Mouse (Mus musculus): ENCODE measurements around the gene Rbfox2.

The Rbfox2 gene

DNA sequence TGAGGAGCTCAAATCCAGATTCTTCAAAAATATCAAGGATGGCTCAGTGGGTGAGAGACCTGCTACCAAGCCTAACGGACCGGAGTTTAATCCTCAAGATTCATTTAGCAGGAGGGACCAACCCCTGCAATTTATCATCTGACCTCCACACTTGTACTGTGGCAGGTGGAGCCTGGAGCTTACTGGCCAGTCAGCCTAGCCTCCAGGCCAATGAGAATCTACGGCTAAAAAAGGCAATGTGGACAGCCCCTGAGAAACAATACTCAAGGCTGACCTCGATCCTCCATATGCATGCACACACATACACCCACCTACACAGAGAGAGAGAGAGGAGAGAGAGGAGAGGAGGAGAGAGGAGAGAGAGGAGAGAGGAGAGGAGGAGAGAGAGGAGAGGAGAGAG, 41.5 kb downstream of the Rbfox2 start:
- ChIA-PET CTCF (interaction anchor here in 3 of 4 experiments (0.6 to 1.0 kb wide), 4 partner anchors 10 to 1183 kb away, joined by 3 to 11 read pairs (median 8); no protein-coding TSS in a partner anchor), POLR2A (interaction anchor here in 2 of 4 experiments (0.5 to 1.5 kb wide), 7 partner anchors 11 to 102 kb away, joined by 3 to 4 read pairs (median 3); partner anchors contain the start of gene Rbfox2 (in 1 of the 2))

DNA sequence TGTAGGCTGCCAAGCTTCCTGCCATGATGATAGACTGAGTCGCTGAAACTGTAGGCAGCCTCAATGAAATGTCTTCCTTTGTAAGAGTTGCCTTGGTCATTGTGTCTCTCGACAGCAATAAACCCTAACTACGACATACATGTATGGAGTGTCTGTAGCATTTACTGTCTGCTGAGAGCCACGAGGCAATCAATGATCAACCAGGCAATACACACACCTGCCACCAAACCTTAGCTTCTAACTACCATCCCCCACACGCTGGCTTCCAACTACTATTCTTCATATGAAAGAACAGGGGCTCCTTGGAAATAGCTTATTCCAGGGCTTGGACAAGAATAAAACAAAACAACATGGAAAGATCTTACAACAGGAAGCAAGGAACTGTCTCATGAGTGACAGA, 42.5 kb downstream of the Rbfox2 start:
- CTCF ChIA-PET, result interaction anchor here in 1 of 4 experiments (0.5 kb wide), 1 partner anchor 670 kb away, joined by 3 read pairs; no protein-coding TSS in a partner anchor
- POLR2A ChIA-PET, result interaction anchor here in 1 of 4 experiments (1.2 to 1.4 kb wide), 2 partner anchors 9 to 79 kb away, joined by 4 read pairs; no protein-coding TSS in a partner anchor

DNA sequence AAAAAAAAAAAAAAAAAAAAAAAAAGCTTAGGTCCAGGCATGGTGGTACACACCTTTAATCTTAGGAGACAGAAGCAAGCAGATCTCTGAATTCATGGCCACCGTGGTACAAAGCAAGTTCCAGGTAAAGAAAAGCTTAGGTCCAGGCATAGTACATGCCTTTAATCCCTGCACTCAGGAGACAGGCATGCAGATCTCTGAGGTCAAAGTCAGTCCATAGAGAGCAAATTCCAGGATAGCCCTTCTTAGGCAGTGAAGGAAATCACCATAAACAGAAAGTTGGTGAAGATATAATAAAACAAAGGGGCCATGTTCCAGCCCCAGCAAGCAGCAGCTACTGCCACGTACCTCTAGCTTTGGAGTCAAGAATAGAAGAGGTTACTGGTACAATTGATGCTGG, 44.0 kb downstream of the Rbfox2 start:
- CTCF ChIA-PET, result interaction anchor here (0.6 to 2.1 kb wide), 7 partner anchors 12 to 780 kb away, joined by 3 to 10 read pairs (median 3); no protein-coding TSS in a partner anchor
- POLR2A ChIA-PET, result interaction anchor here in 3 of 4 experiments (0.6 to 1.8 kb wide), 5 partner anchors 9 to 971 kb away, joined by 3 to 6 read pairs (median 4); partner anchors contain the start of gene Rbfox2 (in 1 of the 3)

DNA sequence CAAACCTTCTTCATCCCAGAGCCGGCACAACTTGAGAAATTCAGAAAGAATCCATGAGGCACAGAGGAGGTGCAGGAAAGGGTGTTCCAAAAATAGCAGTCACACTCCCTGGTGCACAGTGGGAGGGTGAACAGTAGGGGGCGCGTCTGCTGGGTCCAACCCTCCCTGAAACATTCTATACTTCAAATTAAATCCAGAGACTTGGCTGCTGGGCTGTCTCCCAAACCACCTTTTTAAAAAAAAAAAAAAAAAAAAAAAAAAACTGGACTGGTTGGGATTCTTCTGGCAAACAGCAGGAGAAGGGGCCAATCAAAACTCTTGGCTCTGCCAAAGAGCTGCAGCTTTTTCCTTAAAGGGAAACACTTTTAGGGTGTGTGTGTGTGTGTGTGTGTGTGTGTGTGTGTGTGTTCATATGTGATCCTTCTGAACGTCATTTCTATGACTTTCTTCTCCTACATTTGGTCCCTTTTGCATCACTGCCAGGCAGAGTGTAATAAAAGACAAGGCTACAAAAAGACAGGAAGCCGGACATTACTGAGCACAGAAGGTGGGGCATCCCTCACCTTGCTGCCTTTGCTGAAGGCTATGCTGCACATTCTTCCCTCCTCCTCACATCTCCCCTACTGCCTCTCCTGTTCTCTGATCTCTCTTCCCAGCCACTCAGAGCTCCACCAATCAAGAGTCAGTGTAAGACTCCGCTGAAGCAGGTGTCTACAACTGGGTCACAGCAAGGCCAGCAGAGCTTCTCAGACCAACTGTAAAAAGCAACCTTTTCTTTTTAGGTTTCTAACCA, 49.2 kb downstream of the Rbfox2 start:
- CTCF ChIA-PET, result interaction anchor here (0.6 to 2.2 kb wide), 45 partner anchors 8 to 1546 kb away, joined by 3 to 18 read pairs (median 4); partner anchors contain the start of gene Myh9 (in 1 of the 4)
- POLR2A ChIA-PET, result interaction anchor here (0.7 to 2.2 kb wide), 21 partner anchors 9 to 554 kb away, joined by 3 to 13 read pairs (median 4); partner anchors contain the start of gene Rbfox2 (in 2 of the 4)

DNA sequence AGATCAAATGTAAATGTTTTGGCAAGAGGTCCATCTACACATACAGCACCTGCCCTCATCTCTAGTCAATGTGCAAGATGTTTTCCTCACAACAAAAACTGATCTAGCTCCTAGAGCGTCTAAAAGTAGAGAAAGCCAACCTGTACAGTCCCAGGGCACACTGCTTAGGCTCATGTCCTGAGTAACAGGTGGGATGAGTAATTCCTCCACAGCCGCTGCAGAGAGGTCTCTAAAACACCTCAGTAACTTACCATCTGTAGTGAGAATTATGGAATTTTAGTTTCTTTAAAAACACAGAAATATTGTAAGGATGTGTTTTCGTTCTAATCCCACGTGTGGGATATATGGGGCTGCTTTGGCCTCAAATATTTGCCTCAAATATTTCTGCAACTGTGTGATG, 50.0 kb downstream of the Rbfox2 start:
- CTCF ChIA-PET, result interaction anchor here in 1 of 4 experiments (1.7 kb wide), 1 partner anchor 11 kb away, joined by 4 read pairs; no protein-coding TSS in a partner anchor
- POLR2A ChIA-PET, result interaction anchor here in 1 of 4 experiments (2.2 kb wide), 1 partner anchor 17 kb away, joined by 9 read pairs; no protein-coding TSS in a partner anchor

DNA sequence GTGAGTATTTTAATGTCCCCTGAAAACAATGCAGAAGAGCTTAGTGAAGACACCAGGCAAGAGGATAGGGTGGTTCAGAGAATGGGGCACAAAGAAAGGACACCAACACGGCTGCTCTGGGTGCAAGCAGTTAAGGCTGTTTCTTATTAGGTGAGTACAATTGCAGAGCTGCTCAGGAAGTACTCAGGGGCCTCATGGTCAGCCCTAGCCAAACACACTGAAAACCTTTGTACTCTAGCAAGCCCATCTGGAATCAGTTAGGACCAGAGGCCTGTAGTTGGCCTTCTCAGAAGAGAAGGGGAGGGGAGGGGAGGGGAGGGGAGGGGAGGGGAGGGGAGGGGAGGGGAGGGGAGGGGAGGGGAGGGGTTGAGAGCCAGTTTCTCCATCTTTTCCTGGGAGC, 52.2 kb downstream of the Rbfox2 start:
- ChIA-PET POLR2A (interaction anchor here in 2 of 4 experiments (1.1 to 2.5 kb wide), 4 partner anchors 10 to 116 kb away, joined by 3 to 6 read pairs (median 3); no protein-coding TSS in a partner anchor), CTCF (interaction anchor here in 2 of 4 experiments (0.7 to 1.4 kb wide), 3 partner anchors 30 to 83 kb away, joined by 3 to 4 read pairs (median 4); no protein-coding TSS in a partner anchor)

DNA sequence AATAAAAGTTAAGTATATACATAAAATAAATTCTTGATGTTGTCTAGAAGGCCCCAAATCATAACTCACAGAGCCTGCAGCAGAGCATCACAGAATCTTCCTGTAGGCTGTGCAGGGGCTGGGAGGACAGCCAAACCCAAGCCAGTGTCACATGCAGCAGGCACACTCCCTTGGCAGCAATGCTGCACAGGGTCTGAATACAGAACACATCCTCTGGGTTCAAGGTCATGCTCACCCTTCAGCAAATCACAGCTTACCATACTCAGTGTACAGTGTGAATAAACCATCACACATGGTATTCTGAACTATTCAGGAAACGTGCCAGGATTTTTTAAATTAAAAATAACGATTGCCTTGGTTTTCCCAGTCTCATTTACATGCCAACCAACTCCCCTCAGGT, 52.7 kb downstream of the Rbfox2 start:
- POLR2A ChIA-PET, result interaction anchor here in 2 of 4 experiments (1.4 to 2.5 kb wide), 3 partner anchors 10 to 116 kb away, joined by 3 to 6 read pairs (median 3); no protein-coding TSS in a partner anchor
- CTCF ChIA-PET, result interaction anchor here in 1 of 4 experiments (0.7 to 1.1 kb wide), 2 partner anchors 82 to 104 kb away, joined by 3 to 4 read pairs; no protein-coding TSS in a partner anchor

DNA sequence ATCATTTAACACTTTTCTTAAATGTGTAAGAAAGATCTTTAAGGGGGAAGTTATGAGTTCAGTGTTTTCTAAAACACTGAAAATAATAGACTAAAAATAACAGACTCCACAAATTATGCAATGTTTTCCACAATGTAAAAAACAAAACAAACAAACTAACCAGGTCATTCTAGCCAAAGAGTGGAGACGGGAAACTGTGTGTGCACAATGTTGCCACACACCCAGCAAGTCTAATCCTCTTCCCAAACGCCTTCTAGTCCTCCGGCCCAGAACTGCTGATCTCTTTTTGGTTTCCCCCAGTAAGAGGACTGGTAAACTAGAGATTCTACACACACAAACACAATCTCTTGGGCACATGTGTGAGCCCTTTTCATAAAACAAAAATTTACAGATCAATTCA, 55.1 kb downstream of the Rbfox2 start:
- CTCF ChIA-PET, result interaction anchor here in 2 of 4 experiments (0.6 to 0.7 kb wide), 3 partner anchors 16 to 1422 kb away, joined by 3 to 5 read pairs (median 4); no protein-coding TSS in a partner anchor
- POLR2A ChIA-PET, result interaction anchor here in 2 of 4 experiments (0.6 to 2.7 kb wide), 5 partner anchors 19 to 1064 kb away, joined by 3 to 6 read pairs (median 3); partner anchors contain the start of gene Rbfox2 (in 1 of the 2)

DNA sequence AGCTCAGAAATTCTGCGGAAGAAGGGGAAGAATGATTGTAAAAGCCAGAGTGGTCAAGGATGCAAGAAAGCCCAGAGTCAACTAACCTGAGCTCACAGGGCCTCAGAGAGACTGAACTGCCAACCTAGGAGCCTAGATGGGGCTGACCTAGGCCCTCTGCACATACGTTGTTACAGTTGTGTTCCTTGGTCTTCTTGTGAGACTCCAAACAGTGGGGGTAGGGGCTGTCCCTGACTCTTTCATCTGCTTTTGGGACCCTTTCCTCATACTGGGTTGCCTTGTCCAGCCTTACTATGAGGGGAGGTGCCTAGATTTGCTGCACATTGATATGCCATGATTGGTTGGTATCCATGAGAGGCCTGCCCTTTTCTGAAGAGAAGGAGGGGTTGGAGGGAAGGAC, 56.0 kb downstream of the Rbfox2 start:
- ChIA-PET POLR2A (interaction anchor here in 1 of 4 experiments (0.7 to 0.9 kb wide), 2 partner anchors 109 to 121 kb away, joined by 3 to 4 read pairs; no protein-coding TSS in a partner anchor), CTCF (interaction anchor here in 3 of 4 experiments (0.5 to 2.2 kb wide), 3 partner anchors 8 to 122 kb away, joined by 3 to 9 read pairs (median 5); no protein-coding TSS in a partner anchor)

DNA sequence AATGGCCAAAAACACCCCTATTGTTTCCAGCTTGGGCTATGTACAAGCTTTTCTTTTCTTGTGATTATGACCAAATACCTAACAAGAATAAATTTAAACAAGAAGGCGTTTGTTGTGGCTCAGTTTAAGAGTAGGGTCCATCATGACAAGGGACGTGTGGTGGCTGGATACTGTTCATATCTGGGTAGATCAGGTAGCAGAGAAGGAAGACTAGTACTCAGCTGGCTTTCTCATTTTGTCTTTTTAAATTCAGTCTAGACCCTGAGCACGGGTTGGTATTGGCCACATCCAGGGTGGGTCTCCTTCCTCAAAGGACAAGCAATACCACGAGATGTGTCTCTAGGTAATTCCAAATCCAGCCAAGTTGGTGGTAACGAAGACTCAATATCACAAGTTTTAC, 57.4 kb downstream of the Rbfox2 start:
- POLR2A ChIA-PET, result interaction anchor here in 1 of 4 experiments (1.0 to 2.1 kb wide), 6 partner anchors 13 to 178 kb away, joined by 3 to 4 read pairs (median 3); no protein-coding TSS in a partner anchor
- CTCF ChIA-PET, result interaction anchor here (0.6 to 2.2 kb wide), 5 partner anchors 8 to 118 kb away, joined by 3 to 9 read pairs (median 4); no protein-coding TSS in a partner anchor

DNA sequence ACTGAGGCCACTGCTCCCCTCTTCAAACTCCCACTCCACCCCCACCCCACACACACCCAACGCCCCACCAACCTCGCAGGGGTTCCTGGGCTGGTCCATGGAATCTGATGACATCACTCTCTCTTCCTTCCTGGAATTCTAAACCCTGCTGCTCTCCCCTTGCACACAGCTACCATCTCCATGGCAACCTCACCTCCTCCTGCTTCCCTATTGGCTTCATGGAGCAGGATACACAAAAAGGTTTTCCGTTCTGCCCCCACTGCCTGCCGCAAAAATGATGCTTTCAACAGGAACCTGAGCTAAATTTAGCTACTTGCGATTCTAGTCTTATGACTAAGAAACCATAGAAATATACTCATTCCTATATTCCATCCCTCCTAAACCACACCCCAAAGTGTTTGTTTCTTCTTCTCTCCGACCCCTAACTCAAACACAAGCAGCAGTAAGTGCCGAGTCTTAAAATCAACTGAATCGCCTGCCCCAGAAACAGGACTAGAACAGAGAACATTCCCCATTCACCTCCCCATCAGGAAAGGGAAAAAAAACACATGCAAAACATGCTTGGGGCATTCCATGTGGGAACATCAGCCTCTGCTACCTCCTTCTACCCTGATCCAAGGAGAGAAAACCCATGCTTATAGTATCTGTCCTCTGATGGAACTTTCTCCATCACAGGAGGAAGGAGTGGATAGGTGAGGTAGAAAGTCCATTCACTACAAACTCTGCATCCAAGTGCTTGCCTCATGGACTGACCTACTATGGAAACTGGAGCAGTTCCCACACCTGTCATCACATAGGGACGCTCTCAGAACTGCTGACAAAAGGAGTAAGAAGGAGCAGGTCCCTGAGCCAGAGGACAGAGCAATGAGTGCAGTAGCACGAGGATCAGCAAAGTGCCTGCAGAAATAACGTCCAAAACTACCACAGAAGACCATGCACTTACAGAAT, 61.1 kb downstream of the Rbfox2 start:
- ChIA-PET CTCF (interaction anchor here in 2 of 4 experiments (0.6 to 1.4 kb wide), 4 partner anchors 12 to 113 kb away, joined by 3 to 4 read pairs (median 4); no protein-coding TSS in a partner anchor), POLR2A (interaction anchor here (0.5 to 2.5 kb wide), 12 partner anchors 10 to 165 kb away, joined by 3 to 9 read pairs (median 4); no protein-coding TSS in a partner anchor)

DNA sequence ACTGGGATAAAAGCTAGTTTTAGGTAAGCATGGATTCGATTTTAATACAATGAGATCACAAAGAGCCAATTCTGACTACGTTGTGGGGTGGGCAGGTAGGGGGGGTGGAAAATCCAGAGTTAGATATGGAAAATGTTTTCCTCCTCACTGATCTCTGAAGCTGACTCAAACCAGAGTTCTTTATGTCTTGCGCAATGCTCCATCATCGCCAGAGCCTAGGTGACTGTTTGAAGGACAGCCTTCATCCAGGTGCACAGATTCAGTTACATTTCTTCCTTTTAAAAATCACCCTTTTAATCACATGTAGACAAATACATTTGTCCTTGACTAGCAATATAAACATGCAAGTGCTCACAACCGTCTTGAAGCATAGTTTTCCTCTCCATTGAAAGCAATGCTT, 62.2 kb downstream of the Rbfox2 start:
- CTCF ChIA-PET, result interaction anchor here in 2 of 4 experiments (0.6 to 1.1 kb wide), 3 partner anchors 13 to 92 kb away, joined by 3 read pairs; no protein-coding TSS in a partner anchor
- POLR2A ChIA-PET, result interaction anchor here in 2 of 4 experiments (0.9 to 2.5 kb wide), 11 partner anchors 9 to 140 kb away, joined by 3 to 9 read pairs (median 3); no protein-coding TSS in a partner anchor

DNA sequence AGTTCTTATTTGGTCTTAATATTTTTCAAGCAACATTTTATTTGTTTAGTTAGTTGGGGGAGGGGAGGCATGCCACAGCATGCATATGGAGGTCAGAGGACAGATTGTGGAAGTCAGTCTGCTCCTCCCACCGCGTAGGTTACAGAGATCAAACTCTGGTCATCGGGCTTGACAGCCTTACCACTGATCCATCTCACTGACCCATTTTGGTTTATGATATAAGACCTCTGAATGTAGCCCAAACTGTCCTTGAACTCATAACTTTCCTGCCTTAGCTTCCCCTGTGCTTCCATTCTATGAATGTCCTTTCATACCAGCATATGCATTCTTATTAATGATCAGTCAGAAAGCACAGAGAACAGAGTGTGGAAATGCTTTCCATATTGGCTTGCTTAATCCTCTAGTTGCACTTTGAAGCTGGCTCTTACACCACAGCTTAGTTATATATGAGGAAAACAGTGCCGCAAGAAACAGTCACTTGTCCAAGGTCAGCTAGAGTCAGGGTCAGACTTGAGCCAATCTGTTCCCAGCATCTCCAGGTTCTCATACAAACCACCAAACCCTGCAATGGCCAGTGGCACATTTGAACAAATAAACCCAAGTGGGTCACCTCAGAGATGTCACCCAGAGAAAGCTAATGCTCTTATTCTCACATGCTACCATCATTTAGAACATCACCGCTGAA, 62.8 kb downstream of the Rbfox2 start:
- CTCF ChIA-PET, result interaction anchor here in 3 of 4 experiments (0.6 to 1.1 kb wide), 3 partner anchors 19 to 93 kb away, joined by 3 read pairs; no protein-coding TSS in a partner anchor
- POLR2A ChIA-PET, result interaction anchor here in 2 of 4 experiments (0.9 to 2.5 kb wide), 10 partner anchors 8 to 140 kb away, joined by 3 to 9 read pairs (median 4); partner anchors contain the start of gene Rbfox2 (in 1 of the 2)

DNA sequence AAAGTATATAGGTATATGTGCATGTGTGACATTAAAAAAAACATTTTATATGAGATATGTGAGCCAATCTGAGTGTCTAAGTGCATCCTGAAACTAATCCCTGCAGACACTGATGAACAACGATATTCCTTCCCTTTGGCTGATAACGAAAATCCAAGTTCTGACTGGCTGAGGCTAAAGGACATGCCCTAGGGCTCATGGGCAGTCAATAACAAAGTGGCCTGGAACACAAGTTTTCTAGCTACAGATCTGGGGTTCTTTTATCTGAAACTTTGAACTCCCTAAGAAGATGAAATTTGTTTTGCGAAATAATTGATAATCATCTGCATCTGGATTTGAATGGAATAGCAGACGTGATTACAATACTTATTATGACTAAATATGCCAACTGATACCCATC, 66.2 kb downstream of the Rbfox2 start:
- ChIA-PET CTCF (interaction anchor here in 2 of 4 experiments (1.1 to 1.6 kb wide), 3 partner anchors 17 to 102 kb away, joined by 3 to 5 read pairs (median 4); no protein-coding TSS in a partner anchor), POLR2A (interaction anchor here in 2 of 4 experiments (0.9 to 1.3 kb wide), 3 partner anchors 14 to 55 kb away, joined by 3 to 4 read pairs (median 3); no protein-coding TSS in a partner anchor)

DNA sequence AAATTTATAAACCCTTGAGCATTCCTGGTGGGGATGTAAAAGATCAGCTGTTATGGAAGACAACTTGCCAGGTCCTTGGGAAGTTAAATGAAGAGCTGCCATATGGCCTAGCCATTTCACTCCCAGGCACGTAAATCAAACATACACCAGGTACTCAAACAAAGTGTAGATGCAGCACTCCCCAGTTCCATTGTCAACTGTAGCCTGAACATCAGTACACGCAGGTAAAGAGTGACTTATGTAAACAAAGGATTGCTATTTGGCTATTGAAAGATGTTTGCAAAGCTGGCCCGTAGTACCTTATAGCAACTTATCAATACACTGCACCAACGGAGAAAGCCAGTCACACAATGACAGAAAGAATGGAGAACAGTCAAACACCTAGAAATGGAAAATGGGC, 67.2 kb downstream of the Rbfox2 start:
- ChIA-PET POLR2A (interaction anchor here in 2 of 4 experiments (0.6 to 1.0 kb wide), 5 partner anchors 8 to 145 kb away, joined by 3 to 4 read pairs (median 3); no protein-coding TSS in a partner anchor), CTCF (interaction anchor here in 3 of 4 experiments (0.6 to 1.1 kb wide), 4 partner anchors 15 to 97 kb away, joined by 3 to 4 read pairs (median 4); no protein-coding TSS in a partner anchor)

DNA sequence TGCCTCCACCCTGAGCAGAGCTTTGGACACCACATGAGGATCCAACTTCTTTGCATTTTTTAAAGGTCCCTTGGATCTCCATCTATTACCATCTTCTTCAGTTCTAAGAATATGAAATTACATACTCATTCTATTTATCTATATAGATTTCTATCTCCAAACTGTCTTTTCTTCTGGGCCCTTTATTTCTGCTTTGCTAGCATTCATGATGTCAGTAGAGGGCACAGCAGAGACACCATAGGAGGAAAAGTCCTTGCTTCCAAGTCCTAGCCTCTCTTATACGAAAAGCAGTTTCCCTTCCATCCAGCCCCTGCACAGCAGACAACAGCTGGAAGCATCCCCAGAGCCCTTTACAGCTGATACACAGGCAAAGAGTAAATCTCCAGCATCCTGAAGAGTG, 69.1 kb downstream of the Rbfox2 start:
- POLR2A ChIA-PET, result interaction anchor here in 1 of 4 experiments (0.6 kb wide), 1 partner anchor 95 kb away, joined by 3 read pairs; no protein-coding TSS in a partner anchor

More for the DNA sequence above, 69.1 kb downstream of the Rbfox2 start:
- CTCF ChIA-PET, result interaction anchor here in 2 of 4 experiments (0.5 to 1.9 kb wide), 3 partner anchors 20 to 121 kb away, joined by 3 to 5 read pairs (median 3); no protein-coding TSS in a partner anchor

All from embryonic stem cell, embryonic (primary cell).